Comparison of ENCODE assay signal across 12 mouse cellular contexts in the genomic region with DNA sequence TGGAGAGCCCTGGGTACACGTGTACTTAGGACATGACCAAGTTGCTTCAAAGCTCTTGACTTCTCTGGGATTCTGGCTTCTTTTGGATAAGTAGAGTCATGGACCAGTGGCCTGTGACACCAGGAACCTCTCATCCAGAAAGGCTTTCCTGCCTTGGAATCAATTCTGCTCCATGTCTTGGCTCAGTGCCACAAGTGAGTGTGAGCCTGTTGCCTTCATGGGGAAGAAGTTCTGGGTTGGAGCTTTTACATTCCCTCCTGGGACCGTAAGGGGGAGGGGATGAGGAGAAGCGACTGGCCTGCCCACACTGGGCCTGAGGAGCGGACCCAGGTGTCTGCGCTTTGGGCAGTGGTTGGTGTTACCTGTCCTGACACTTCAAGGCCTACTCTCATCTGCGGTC. TPM values are rescaled to one million over a fixed set of nuclear protein-coding genes. Genes with fewer than 3 reads are reported as not detected.
DNase-seq lines count a peak whose midpoint lies in the region; ATAC-seq lines count a peak whose summit lies in the region.
"Had no signal": no experiment of that assay in that cellular context is flagged by ENCODE, and none has a peak within 500 bp of the region (broad histone marks: within the 10 kb centered on the region; RNA-seq: fewer than 3 reads in every experiment).

No protein-coding gene starts in this region.

- no peak overlapping the region for H3K9ac ChIP-seq in hindbrain, embryonic 12.5 days
- no peak overlapping the region for H3K9ac ChIP-seq in hindbrain, embryonic 11.5 days (ENCODE audit: low read depth, low read length)
- H3K9ac ChIP-seq in neural tube, embryonic 12.5 days = no peak overlapping the region
- H3K9ac ChIP-seq in kidney, embryonic 15.5 days = no peak overlapping the region
- H3K9ac ChIP-seq: heart, embryonic 12.5 days; liver, postnatal 0 days; stomach, embryonic 15.5 days had no signal

- H3K4me1 ChIP-seq in hindbrain, embryonic 12.5 days = peaks cover 20% of the 10 kb centered on the region
- H3K4me1 ChIP-seq in hindbrain, embryonic 11.5 days (replicated peaks; ENCODE audit: control insufficient read depth, insufficient read depth, low read length) = peaks cover 6% of the 10 kb centered on the region
- H3K4me1 ChIP-seq in neural tube, embryonic 12.5 days = peaks cover 26% of the 10 kb centered on the region
- H3K4me1 ChIP-seq in kidney, embryonic 15.5 days = peaks cover 38% of the 10 kb centered on the region

- WGBS in hindbrain, embryonic 12.5 days = 84% methylated on average over 6 of the region's 6 CpGs
- WGBS in hindbrain, embryonic 11.5 days = 86% methylated on average over 6 of the region's 6 CpGs
- WGBS in neural tube, embryonic 12.5 days = 90% methylated on average over 6 of the region's 6 CpGs
- WGBS in kidney, embryonic 15.5 days = 72% methylated on average over 6 of the region's 6 CpGs

- H3K36me3 ChIP-seq in hindbrain, embryonic 12.5 days = no peaks in the 10 kb centered on the region
- H3K36me3 ChIP-seq in hindbrain, embryonic 11.5 days (ENCODE audit: control insufficient read depth, insufficient read depth, low read length) = no peaks in the 10 kb centered on the region
- peaks cover 18% of the 10 kb centered on the region for H3K36me3 ChIP-seq in neural tube, embryonic 12.5 days
- 0 out of 2 replicates have a peak, but pooled peaks cover 20% of the 10 kb centered on the region for H3K36me3 ChIP-seq in kidney, embryonic 15.5 days
- H3K36me3 ChIP-seq: stomach, embryonic 15.5 days had no signal

- 0 out of 2 replicates have a peak overlapping the region, but pooled peaks have one; percentile 48 for H3K27ac ChIP-seq in hindbrain, embryonic 12.5 days
- H3K27ac ChIP-seq in hindbrain, embryonic 11.5 days (ENCODE audit: low read depth, low read length) = no peak overlapping the region
- no peak overlapping the region for H3K27ac ChIP-seq in neural tube, embryonic 12.5 days
- 0 out of 2 replicates have a peak overlapping the region, but pooled peaks have one; percentile 14 for H3K27ac ChIP-seq in kidney, embryonic 15.5 days
- H3K27ac ChIP-seq: stomach, embryonic 15.5 days had no signal

- no peaks in the 10 kb centered on the region for H3K9me3 ChIP-seq in hindbrain, embryonic 12.5 days (replicated peaks)
- H3K9me3 ChIP-seq in hindbrain, embryonic 11.5 days (ENCODE audit: control insufficient read depth, low read length) = no peaks in the 10 kb centered on the region
- no peaks in the 10 kb centered on the region for H3K9me3 ChIP-seq in neural tube, embryonic 12.5 days
- no peaks in the 10 kb centered on the region for H3K9me3 ChIP-seq in kidney, embryonic 15.5 days (replicated peaks)
- H3K9me3 ChIP-seq: heart, embryonic 12.5 days; stomach, embryonic 15.5 days had no signal

- no peak overlapping the region for H3K4me3 ChIP-seq in hindbrain, embryonic 12.5 days
- no peak overlapping the region for H3K4me3 ChIP-seq in hindbrain, embryonic 11.5 days (ENCODE audit: low read depth, low read length)
- H3K4me3 ChIP-seq in neural tube, embryonic 12.5 days = no peak overlapping the region
- H3K4me3 ChIP-seq in kidney, embryonic 15.5 days (replicated peaks) = no peak overlapping the region
- H3K4me3 ChIP-seq: heart, embryonic 12.5 days; myocyte; stomach, embryonic 15.5 days had no signal

- peaks cover 52% of the 10 kb centered on the region for H3K27me3 ChIP-seq in hindbrain, embryonic 12.5 days
- H3K27me3 ChIP-seq in hindbrain, embryonic 11.5 days (ENCODE audit: control insufficient read depth, insufficient read depth, low read length) = peaks cover 6% of the 10 kb centered on the region; the same call in 1 of the 2 replicates
- H3K27me3 ChIP-seq in neural tube, embryonic 12.5 days (replicated peaks) = peaks cover 33% of the 10 kb centered on the region
- H3K27me3 ChIP-seq in kidney, embryonic 15.5 days = no peaks in the 10 kb centered on the region
- H3K27me3 ChIP-seq: heart, embryonic 12.5 days; stomach, embryonic 15.5 days had no signal

- no peak for DNase-seq in hindbrain, embryonic 11.5 days (ENCODE audit: low spot score)
- no peak for DNase-seq in neural tube, embryonic 10.5 days (ENCODE audit: extremely low spot score, low spot score)
- DNase-seq in B cell, adult 2 months = no peak
- DNase-seq in spleen, postnatal 4 days (ENCODE audit: low spot score in 2 of 2) = no peak
- DNase-seq in ovary, adult 18-20 months (ENCODE audit: low spot score) = no peak
- DNase-seq: liver, postnatal 0 days had no signal

- ATAC-seq in hindbrain, embryonic 12.5 days (ENCODE audit: low FRiP score) = peak; percentile 1; the same call in 1 of the 2 replicates
- ATAC-seq in hindbrain, embryonic 11.5 days (ENCODE audit: low FRiP score) = no peak
- ATAC-seq in neural tube, embryonic 12.5 days (ENCODE audit: low FRiP score, low read depth) = no peak
- 0 out of 2 replicates have a peak, but pooled peaks have one; percentile 22 for ATAC-seq in kidney, embryonic 15.5 days (replicated peaks; ENCODE audit: low FRiP score)
- ATAC-seq: liver, postnatal 0 days had no signal

- no peak overlapping the region for H3K4me2 ChIP-seq in hindbrain, embryonic 12.5 days (replicated peaks)
- no peak overlapping the region for H3K4me2 ChIP-seq in hindbrain, embryonic 11.5 days (replicated peaks; ENCODE audit: low read depth, low read length)
- H3K4me2 ChIP-seq in neural tube, embryonic 12.5 days (replicated peaks) = 0 out of 2 replicates have a peak overlapping the region, but pooled peaks have one; percentile 5
- H3K4me2 ChIP-seq in kidney, embryonic 15.5 days = no peak overlapping the region
- H3K4me2 ChIP-seq: heart, embryonic 12.5 days; stomach, embryonic 15.5 days had no signal

RNA-seq across cellular contexts. Expression of a gene that starts 44.2 kb away (rescaled TPM):
- 128 and 132 TPM in 2 replicates for polyA plus RNA-seq in hindbrain, embryonic 12.5 days (2016; fragmentation: Nextera tagmentation; extraction: Ambion mirVana)
- 116 and 125 TPM in 2 replicates for polyA plus RNA-seq in hindbrain, embryonic 11.5 days (2014; fragmentation: Nextera tagmentation; extraction: Ambion mirVana)
- 191 and 213 TPM in 2 replicates for polyA plus RNA-seq in neural tube, embryonic 12.5 days (2016; fragmentation: Nextera tagmentation; extraction: Ambion mirVana)
- 65.6 and 71.7 TPM in 2 replicates for polyA plus RNA-seq in kidney, embryonic 15.5 days (2015; fragmentation: Nextera tagmentation; extraction: Ambion mirVana)

RNA-seq across cellular contexts. Expression of a gene that starts 51.9 kb away (rescaled TPM):
- polyA plus RNA-seq in hindbrain, embryonic 12.5 days (2016; fragmentation: Nextera tagmentation; extraction: Ambion mirVana) = 13.1 and 16.2 TPM in 2 replicates
- polyA plus RNA-seq in hindbrain, embryonic 11.5 days (2014; fragmentation: Nextera tagmentation; extraction: Ambion mirVana) = 8.7 and 9.5 TPM in 2 replicates
- 13.9 and 15.5 TPM in 2 replicates for polyA plus RNA-seq in neural tube, embryonic 12.5 days (2016; fragmentation: Nextera tagmentation; extraction: Ambion mirVana)
- polyA plus RNA-seq in kidney, embryonic 15.5 days (2015; fragmentation: Nextera tagmentation; extraction: Ambion mirVana) = 6.2 and 7.8 TPM in 2 replicates

Comparison
In these comparisons a context has a peak if more than half of its experiments do, and no peak if none do; other contexts are left out.
1. ATAC-seq: peak in hindbrain, embryonic 12.5 days (single experiment) and kidney, embryonic 15.5 days (single experiment); none in hindbrain, embryonic 11.5 days (single experiment) and neural tube, embryonic 12.5 days (single experiment).
2. H3K27ac ChIP-seq: peak in hindbrain, embryonic 12.5 days (single experiment) and kidney, embryonic 15.5 days (single experiment); none in hindbrain, embryonic 11.5 days (single experiment) and neural tube, embryonic 12.5 days (single experiment).